Comparison of ENCODE assay signal across 10 mouse cellular contexts in genomic region chr2:17880800-17881717, GRCm38 (mm10).
DNase-seq lines count a peak whose midpoint lies in the region; ATAC-seq and TF ChIP-seq lines count a peak whose summit lies in the region.
"Had no signal": no experiment of that assay in that cellular context is flagged by ENCODE, and none has a peak within 500 bp of the region (broad histone marks: within the 10 kb centered on the region; RNA-seq: fewer than 3 reads in every experiment).

No protein-coding gene starts in this region.

- 40% methylated on average over 11 of the region's 11 CpGs for WGBS in heart, embryonic 14.5 days
- WGBS in heart, embryonic 10.5 days = 49% methylated on average over 11 of the region's 11 CpGs
- WGBS in forebrain, embryonic 13.5 days = 11% methylated on average over 11 of the region's 11 CpGs
- WGBS in lung, postnatal 0 days = 53% methylated on average over 11 of the region's 11 CpGs

- no peak overlapping the region for H3K4me2 ChIP-seq in heart, embryonic 14.5 days (ENCODE audit: low read length)
- no peak overlapping the region for H3K4me2 ChIP-seq in forebrain, embryonic 13.5 days
- H3K4me2 ChIP-seq in lung, postnatal 0 days (replicated peaks; ENCODE audit: low read depth, low read length) = no peak overlapping the region
- H3K4me2 ChIP-seq: stomach, embryonic 15.5 days had no signal

- no peak for TF ChIP-seq EP300 in lung, postnatal 0 days (IDR thresholded peaks at IDR 0.05)

- H3K9ac ChIP-seq in heart, embryonic 14.5 days (ENCODE audit: low read length) = no peak overlapping the region
- no peak overlapping the region for H3K9ac ChIP-seq in forebrain, embryonic 13.5 days
- H3K9ac ChIP-seq in lung, postnatal 0 days (replicated peaks; ENCODE audit: low read depth) = no peak overlapping the region
- H3K9ac ChIP-seq: stomach, embryonic 15.5 days had no signal

- H3K4me3 ChIP-seq in heart, embryonic 14.5 days (ENCODE audit: control insufficient read depth in 1 of 2, insufficient read depth in 1 of 2, low read depth in 1 of 2, low read length in 2 of 2) = no peak overlapping the region
- no peak overlapping the region for H3K4me3 ChIP-seq in heart, embryonic 10.5 days
- no peak overlapping the region for H3K4me3 ChIP-seq in forebrain, embryonic 13.5 days
- no peak overlapping the region for H3K4me3 ChIP-seq in lung, postnatal 0 days (ENCODE audit: low read depth, low read length)
- H3K4me3 ChIP-seq: stomach, embryonic 15.5 days had no signal

- no peaks in the 10 kb centered on the region for H3K9me3 ChIP-seq in heart, embryonic 14.5 days (ENCODE audit: control insufficient read depth, low read length)
- H3K9me3 ChIP-seq in heart, embryonic 10.5 days = no peaks in the 10 kb centered on the region
- H3K9me3 ChIP-seq in forebrain, embryonic 13.5 days (replicated peaks) = no peaks in the 10 kb centered on the region
- no peaks in the 10 kb centered on the region for H3K9me3 ChIP-seq in lung, postnatal 0 days (ENCODE audit: low read length)
- H3K9me3 ChIP-seq: stomach, embryonic 15.5 days had no signal

- H3K27me3 ChIP-seq in heart, embryonic 14.5 days (ENCODE audit: control insufficient read depth, insufficient read depth, low read length) = no peaks in the 10 kb centered on the region
- H3K27me3 ChIP-seq in heart, embryonic 10.5 days (ENCODE audit: insufficient read depth, poor library complexity, severe bottlenecking) = no peaks in the 10 kb centered on the region
- H3K27me3 ChIP-seq in forebrain, embryonic 13.5 days = no peaks in the 10 kb centered on the region
- H3K27me3 ChIP-seq in lung, postnatal 0 days (replicated peaks; ENCODE audit: insufficient read depth, low read length) = no peaks in the 10 kb centered on the region
- H3K27me3 ChIP-seq: stomach, embryonic 15.5 days had no signal

- no peaks in the 10 kb centered on the region for H3K36me3 ChIP-seq in heart, embryonic 14.5 days (ENCODE audit: control insufficient read depth, insufficient read depth, low read length)
- H3K36me3 ChIP-seq in heart, embryonic 10.5 days = no peaks in the 10 kb centered on the region
- H3K36me3 ChIP-seq in forebrain, embryonic 13.5 days (ENCODE audit: poor library complexity, severe bottlenecking) = no peaks in the 10 kb centered on the region
- H3K36me3 ChIP-seq in lung, postnatal 0 days (ENCODE audit: insufficient read depth, low read length) = no peaks in the 10 kb centered on the region
- H3K36me3 ChIP-seq: stomach, embryonic 15.5 days had no signal

- peak overlapping the region; percentile 30 to 56 for H3K27ac ChIP-seq in heart, embryonic 14.5 days (replicated peaks in 1 of 2; ENCODE audit: control insufficient read depth in 1 of 2, insufficient read depth in 1 of 2, low read depth in 2 of 2, low read length in 2 of 2)
- no peak overlapping the region for H3K27ac ChIP-seq in heart, embryonic 10.5 days
- peak overlapping the region; percentile 51 for H3K27ac ChIP-seq in forebrain, embryonic 13.5 days
- H3K27ac ChIP-seq in lung, postnatal 0 days (ENCODE audit: low read length) = no peak overlapping the region
- H3K27ac ChIP-seq: stomach, embryonic 15.5 days had no signal

- TF ChIP-seq CTCF in lung, postnatal 0 days (IDR thresholded peaks at IDR 0.05) = peak; percentile 30; the same call in 1 of the 2 replicates

- H3K4me1 ChIP-seq in heart, embryonic 14.5 days (ENCODE audit: control insufficient read depth in 2 of 2, insufficient read depth in 2 of 2, low read length in 2 of 2) = peaks cover 8 to 10% of the 10 kb centered on the region in 2 experiments; a peak in 3 of 4 replicates
- peaks cover 6% of the 10 kb centered on the region; the same call in 1 of the 2 replicates for H3K4me1 ChIP-seq in heart, embryonic 10.5 days
- H3K4me1 ChIP-seq in forebrain, embryonic 13.5 days = peaks cover 8% of the 10 kb centered on the region; the same call in 1 of the 2 replicates
- no peaks in the 10 kb centered on the region for H3K4me1 ChIP-seq in lung, postnatal 0 days (ENCODE audit: insufficient read depth, low read depth, low read length)
- H3K4me1 ChIP-seq: stomach, embryonic 15.5 days had no signal

- no peak for DNase-seq in heart, embryonic 10.5 days (ENCODE audit: low spot score)
- DNase-seq in ZHBTc4 (ENCODE audit: low read depth, low spot score) = peak; percentile 33
- DNase-seq in lung, postnatal 0 days (ENCODE audit: low spot score) = peak; percentile 48
- DNase-seq in B cell, adult 2 months = no peak
- no peak for DNase-seq in adrenal gland, postnatal 14 days
- DNase-seq: kidney, adult 2 months had no signal

- ATAC-seq in heart, embryonic 14.5 days (ENCODE audit: insufficient number of reproducible peaks, insufficient read depth, low FRiP score, low read depth) = no peak
- ATAC-seq in forebrain, embryonic 13.5 days = peak; percentile 81
- no peak for ATAC-seq in lung, postnatal 0 days
- no peak for ATAC-seq in erythroblast, adult 5-6 weeks (replicated peaks; ENCODE audit: low FRiP score, poor library complexity, severe bottlenecking)

Comparison
In these comparisons a context has a peak if more than half of its experiments do, and no peak if none do; other contexts are left out.
1. H3K27ac ChIP-seq: peak in heart, embryonic 14.5 days (2 of 2) and forebrain, embryonic 13.5 days (single experiment); none in heart, embryonic 10.5 days (single experiment) and lung, postnatal 0 days (single experiment).
2. DNase-seq: peak in ZHBTc4 (single experiment) and lung, postnatal 0 days (single experiment); none in heart, embryonic 10.5 days (single experiment), B cell, adult 2 months (0 of 2) and adrenal gland, postnatal 14 days (single experiment).